Mouse (Mus musculus): Measurements from ENCODE around the gene Gid8. TPM values are rescaled to one million over a fixed set of nuclear protein-coding genes. Genes with fewer than 3 reads are reported as not detected.
A peak's percentile ranks its signal among the peaks of the same experiment; 100 is the strongest.

Gene Gid8
- polyA plus RNA-seq, 1 experiment from 2014 or later, result 56.3 TPM

GRCm38 (mm10) chr2:180725414-180725778 is 15.5 kb downstream of the Gid8 start:
- peaks cover 35% of the 10 kb centered on the region for H3K36me3 ChIP-seq (ENCODE audit: insufficient read depth, low read length)
- no peaks in the 10 kb centered on the region for H3K9me3 ChIP-seq (ENCODE audit: low read length)
- ATAC-seq (ENCODE audit: low FRiP score, low TSS enrichment), result peak; percentile 35; the same call in 1 of the 2 replicates
- WGBS, result 4% methylated on average over 6 of the region's 6 CpGs
- H3K4me1 ChIP-seq (ENCODE audit: insufficient read depth, low read length), result peaks cover 17% of the 10 kb centered on the region
- H3K4me3 ChIP-seq (ENCODE audit: low read length), result peak overlapping the region; percentile 33
- H3K9ac ChIP-seq (replicated peaks; ENCODE audit: low read length), result peak overlapping the region; percentile 44
- no peak overlapping the region for H3K27ac ChIP-seq (ENCODE audit: low read length)
- H3K4me2 ChIP-seq (replicated peaks; ENCODE audit: low read depth, low read length), result peak overlapping the region; percentile 56
- no peaks in the 10 kb centered on the region; the same call in 1 of the 2 replicates for H3K27me3 ChIP-seq (ENCODE audit: insufficient read depth, low read length)

DNA sequence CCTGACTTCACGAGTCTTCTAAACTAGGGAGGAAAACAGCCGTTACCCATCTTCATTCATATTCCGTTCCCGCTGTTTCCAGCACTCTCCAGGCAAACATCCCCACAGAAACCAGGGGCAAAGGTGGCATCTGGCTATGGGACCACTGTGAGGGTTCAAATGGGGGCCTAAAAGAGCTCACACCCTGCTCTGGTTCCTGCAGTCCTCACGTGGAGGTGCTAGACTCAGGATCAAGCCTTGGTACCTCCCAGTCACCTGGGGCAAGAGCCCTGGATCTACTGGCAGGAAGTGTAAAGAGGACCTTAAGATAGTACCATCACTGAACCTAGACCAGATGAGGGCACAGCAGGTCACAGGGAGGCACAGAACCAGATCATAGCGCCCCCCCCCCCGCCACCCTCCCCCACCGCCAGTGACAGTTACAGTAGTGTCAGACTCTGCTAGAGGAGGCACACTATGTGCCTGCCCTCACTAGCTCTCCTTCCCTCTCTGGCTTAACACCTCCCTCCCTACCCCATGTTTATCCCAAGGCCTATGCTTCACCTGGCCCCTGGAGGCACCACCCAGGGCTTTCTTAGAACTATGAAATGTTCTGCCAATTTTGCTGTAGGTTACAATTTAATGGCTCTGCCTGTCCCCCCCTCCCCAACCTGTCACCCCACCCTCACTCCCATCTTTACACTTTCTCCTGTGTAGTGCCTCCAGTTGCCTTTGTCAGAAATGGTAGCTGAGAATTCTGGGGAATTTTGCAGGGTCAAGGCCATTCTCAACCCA is 16.1 kb downstream of the Gid8 start:
- Histone ChIP-seq H3K4me1 (ENCODE audit: insufficient read depth, low read length) (peaks cover 17% of the 10 kb centered on the region), H3K27ac (ENCODE audit: low read length) (no peak overlapping the region), H3K4me3 (ENCODE audit: low read length) (no peak overlapping the region), H3K9me3 (ENCODE audit: low read length) (no peaks in the 10 kb centered on the region), H3K9ac (replicated peaks; ENCODE audit: low read length) (no peak overlapping the region), H3K36me3 (ENCODE audit: insufficient read depth, low read length) (peaks cover 29% of the 10 kb centered on the region), H3K27me3 (ENCODE audit: insufficient read depth, low read length) (no peaks in the 10 kb centered on the region; the same call in 1 of the 2 replicates), H3K4me2 (replicated peaks; ENCODE audit: low read depth, low read length) (no peak overlapping the region)
- no peak for ATAC-seq (ENCODE audit: low FRiP score, low TSS enrichment)
- WGBS, result 34% methylated on average over 7 of the region's 8 CpGs

DNA sequence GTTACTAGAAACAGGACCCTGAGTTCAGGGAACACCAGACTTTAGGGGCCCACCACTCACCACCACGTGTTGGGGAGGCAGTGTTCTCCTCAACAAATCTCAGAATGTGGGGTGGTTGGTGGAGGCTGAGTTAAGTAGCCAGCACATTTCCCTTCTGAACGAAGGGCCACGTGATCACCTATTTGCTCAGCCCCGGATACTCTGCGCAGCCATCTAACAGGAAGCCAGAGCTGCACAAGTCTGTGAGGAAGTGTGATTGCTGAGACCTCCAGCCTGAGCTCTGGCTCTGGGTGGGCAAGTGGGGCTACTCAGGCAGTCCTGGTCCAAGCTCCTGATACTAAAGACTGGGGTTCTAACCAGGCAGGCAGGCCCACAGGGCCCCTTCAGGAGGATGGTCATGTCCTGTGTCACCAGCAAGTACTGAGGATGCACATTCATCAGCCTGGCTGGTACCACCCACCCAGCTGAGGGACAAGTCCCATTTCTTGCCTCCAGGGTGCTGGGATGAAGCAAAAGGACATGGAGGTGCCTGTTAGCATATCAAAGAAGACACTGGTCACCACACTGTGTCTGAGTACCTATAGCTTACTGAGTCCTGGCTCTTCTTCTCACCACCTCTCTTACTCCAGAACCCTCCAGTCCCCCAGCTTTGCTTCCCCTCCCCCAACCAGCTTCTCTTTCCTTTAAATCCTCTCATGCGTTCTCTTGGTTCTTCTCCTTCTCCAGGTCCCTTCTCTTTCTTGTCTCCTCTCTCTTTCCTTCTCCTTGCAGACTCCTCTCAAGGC is 16.9 kb downstream of the Gid8 start:
- no peak overlapping the region for H3K4me2 ChIP-seq (replicated peaks; ENCODE audit: low read depth, low read length)
- ATAC-seq (ENCODE audit: low FRiP score, low TSS enrichment), result no peak
- peaks cover 21% of the 10 kb centered on the region for H3K36me3 ChIP-seq (ENCODE audit: insufficient read depth, low read length)
- H3K9me3 ChIP-seq (ENCODE audit: low read length), result no peaks in the 10 kb centered on the region
- no peak overlapping the region for H3K4me3 ChIP-seq (ENCODE audit: low read length)
- no peak overlapping the region for H3K27ac ChIP-seq (ENCODE audit: low read length)
- peaks cover 17% of the 10 kb centered on the region for H3K4me1 ChIP-seq (ENCODE audit: insufficient read depth, low read length)
- no peak overlapping the region for H3K9ac ChIP-seq (replicated peaks; ENCODE audit: low read length)
- 65% methylated on average over 6 of the region's 6 CpGs for WGBS
- no peaks in the 10 kb centered on the region; the same call in 1 of the 2 replicates for H3K27me3 ChIP-seq (ENCODE audit: insufficient read depth, low read length)

GRCm38 (mm10) chr2:180727613-180728021 is 17.7 kb downstream of the Gid8 start:
- H3K4me3 ChIP-seq (ENCODE audit: low read length), result no peak overlapping the region
- WGBS, result 51% methylated on average over 4 of the region's 4 CpGs
- peaks cover 17% of the 10 kb centered on the region for H3K4me1 ChIP-seq (ENCODE audit: insufficient read depth, low read length)
- no peak overlapping the region for H3K9ac ChIP-seq (replicated peaks; ENCODE audit: low read length)
- H3K27ac ChIP-seq (ENCODE audit: low read length), result no peak overlapping the region
- ATAC-seq (ENCODE audit: low FRiP score, low TSS enrichment), result no peak
- no peaks in the 10 kb centered on the region; the same call in 1 of the 2 replicates for H3K27me3 ChIP-seq (ENCODE audit: insufficient read depth, low read length)
- peaks cover 14% of the 10 kb centered on the region for H3K36me3 ChIP-seq (ENCODE audit: insufficient read depth, low read length)
- no peaks in the 10 kb centered on the region for H3K9me3 ChIP-seq (ENCODE audit: low read length)
- H3K4me2 ChIP-seq (replicated peaks; ENCODE audit: low read depth, low read length), result no peak overlapping the region

DNA sequence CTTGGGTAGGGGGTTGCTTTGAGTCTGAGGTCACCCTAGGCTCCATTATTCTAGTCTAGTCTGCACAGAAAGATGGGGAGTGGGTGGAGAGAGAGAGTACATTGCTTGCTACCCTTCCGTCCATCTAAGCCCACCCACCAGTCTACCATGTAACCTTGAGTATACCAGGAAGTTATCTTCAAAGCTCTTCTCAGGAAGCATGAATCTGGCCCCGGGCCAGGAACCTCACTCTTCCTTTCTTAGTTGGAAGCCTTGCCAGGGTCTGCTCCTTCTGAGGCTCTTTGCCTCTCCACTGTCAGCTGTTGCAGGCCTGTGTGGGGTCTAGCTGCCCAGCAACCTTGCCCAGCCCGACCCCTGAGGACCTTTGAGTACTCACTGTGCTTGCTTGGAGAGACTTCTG is 21.1 kb downstream of the Gid8 start:
- WGBS, result 56% methylated on average over 3 of the region's 3 CpGs
- Histone ChIP-seq H3K4me1 (ENCODE audit: insufficient read depth, low read length) (no peaks in the 10 kb centered on the region), H3K27me3 (ENCODE audit: insufficient read depth, low read length) (no peaks in the 10 kb centered on the region; the same call in 1 of the 2 replicates), H3K36me3 (ENCODE audit: insufficient read depth, low read length) (no peaks in the 10 kb centered on the region), H3K4me3 (ENCODE audit: low read length) (no peak overlapping the region), H3K9me3 (ENCODE audit: low read length) (no peaks in the 10 kb centered on the region), H3K27ac (ENCODE audit: low read length) (no peak overlapping the region), H3K4me2 (replicated peaks; ENCODE audit: low read depth, low read length) (no peak overlapping the region), H3K9ac (replicated peaks; ENCODE audit: low read length) (no peak overlapping the region)
- no peak for ATAC-seq (ENCODE audit: low FRiP score, low TSS enrichment)

DNA sequence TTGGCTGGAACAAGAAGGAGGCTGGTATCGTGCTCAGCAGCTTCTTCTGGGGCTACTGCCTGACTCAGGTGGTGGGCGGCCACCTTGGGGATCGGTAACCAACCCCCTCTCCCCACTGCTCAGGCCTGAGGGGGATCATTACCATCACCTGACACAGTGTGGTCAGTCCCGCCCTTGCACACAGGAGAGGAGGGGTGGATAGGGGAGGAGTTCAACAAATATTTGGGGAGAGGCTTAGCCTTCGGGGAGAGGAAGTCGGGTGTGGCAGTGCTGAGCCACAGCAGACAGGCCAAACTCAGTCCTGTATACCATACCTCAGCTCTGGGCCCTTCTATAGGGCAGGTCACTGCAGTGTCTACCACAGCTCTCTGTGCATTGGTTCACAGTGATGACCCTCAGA is 22.1 kb downstream of the Gid8 start:
- no peaks in the 10 kb centered on the region for H3K4me1 ChIP-seq (ENCODE audit: insufficient read depth, low read length)
- no peaks in the 10 kb centered on the region for H3K36me3 ChIP-seq (ENCODE audit: insufficient read depth, low read length)
- WGBS, result 69% methylated on average over 6 of the region's 6 CpGs
- H3K9ac ChIP-seq (replicated peaks; ENCODE audit: low read length), result no peak overlapping the region
- no peak overlapping the region for H3K27ac ChIP-seq (ENCODE audit: low read length)
- no peak overlapping the region for H3K4me3 ChIP-seq (ENCODE audit: low read length)
- ATAC-seq (ENCODE audit: low FRiP score, low TSS enrichment), result no peak
- H3K4me2 ChIP-seq (replicated peaks; ENCODE audit: low read depth, low read length), result no peak overlapping the region
- no peaks in the 10 kb centered on the region for H3K27me3 ChIP-seq (ENCODE audit: insufficient read depth, low read length)
- H3K9me3 ChIP-seq (ENCODE audit: low read length), result no peaks in the 10 kb centered on the region

DNA sequence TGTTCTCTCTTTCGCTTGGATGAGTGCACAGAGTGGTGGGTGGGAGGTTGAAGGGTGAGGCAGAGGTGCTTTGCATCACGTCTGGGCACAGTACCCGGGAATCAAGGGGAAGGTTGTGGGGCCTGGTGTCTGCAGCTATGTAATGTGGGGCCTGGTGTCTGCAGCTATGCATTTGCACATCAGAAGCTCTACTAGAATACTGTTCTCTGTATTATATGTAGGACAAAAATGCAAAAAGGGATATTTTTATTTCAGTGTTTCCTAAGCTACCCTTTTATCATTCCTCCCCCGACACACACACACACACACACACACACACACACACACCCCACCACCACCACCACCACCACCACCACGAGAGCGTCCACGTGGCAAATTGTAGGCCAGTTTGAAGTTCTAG is 25.3 kb downstream of the Gid8 start:
- Histone ChIP-seq H3K36me3 (ENCODE audit: insufficient read depth, low read length) (no peaks in the 10 kb centered on the region), H3K4me3 (ENCODE audit: low read length) (no peak overlapping the region), H3K9ac (replicated peaks; ENCODE audit: low read length) (no peak overlapping the region), H3K4me2 (replicated peaks; ENCODE audit: low read depth, low read length) (no peak overlapping the region), H3K9me3 (ENCODE audit: low read length) (no peaks in the 10 kb centered on the region), H3K4me1 (ENCODE audit: insufficient read depth, low read length) (no peaks in the 10 kb centered on the region), H3K27me3 (ENCODE audit: insufficient read depth, low read length) (no peaks in the 10 kb centered on the region), H3K27ac (ENCODE audit: low read length) (no peak overlapping the region)
- ATAC-seq (ENCODE audit: low FRiP score, low TSS enrichment), result no peak
- WGBS, result 76% methylated on average over 7 of the region's 7 CpGs

DNA sequence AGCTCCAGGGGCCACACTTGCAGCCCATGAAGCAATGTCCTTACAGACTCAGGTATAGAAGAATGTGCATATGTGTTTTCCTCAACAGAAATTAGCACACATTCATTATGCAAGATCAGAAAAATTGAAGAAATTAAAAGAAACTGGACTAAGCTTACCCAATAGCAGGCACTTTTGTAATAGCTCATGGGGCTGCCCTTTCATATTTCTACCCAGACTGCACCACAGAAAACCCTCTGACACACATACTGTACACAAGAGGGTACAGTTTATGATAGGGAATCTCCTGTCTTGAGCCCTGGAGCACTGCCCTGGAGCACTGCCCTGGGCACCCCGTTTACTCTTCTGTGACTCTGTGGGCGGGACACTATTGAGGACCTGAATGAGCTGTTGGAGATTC is 28.1 kb downstream of the Gid8 start:
- Histone ChIP-seq H3K36me3 (ENCODE audit: insufficient read depth, low read length) (no peaks in the 10 kb centered on the region), H3K4me3 (ENCODE audit: low read length) (no peak overlapping the region), H3K4me1 (ENCODE audit: insufficient read depth, low read length) (no peaks in the 10 kb centered on the region), H3K9ac (replicated peaks; ENCODE audit: low read length) (no peak overlapping the region), H3K27me3 (ENCODE audit: insufficient read depth, low read length) (no peaks in the 10 kb centered on the region), H3K4me2 (replicated peaks; ENCODE audit: low read depth, low read length) (no peak overlapping the region), H3K9me3 (ENCODE audit: low read length) (no peaks in the 10 kb centered on the region), H3K27ac (ENCODE audit: low read length) (no peak overlapping the region)
- 66% methylated on average over 2 of the region's 2 CpGs for WGBS
- ATAC-seq (ENCODE audit: low FRiP score, low TSS enrichment), result no peak

- no peak overlapping the region for H3K27ac ChIP-seq (ENCODE audit: low read length)
- ATAC-seq (ENCODE audit: low FRiP score, low TSS enrichment), result no peak
- WGBS, result 39% methylated on average over 3 of the region's 3 CpGs
- H3K4me1 ChIP-seq (ENCODE audit: insufficient read depth, low read length), result no peaks in the 10 kb centered on the region
- H3K4me2 ChIP-seq (replicated peaks; ENCODE audit: low read depth, low read length), result no peak overlapping the region
- no peak overlapping the region for H3K9ac ChIP-seq (replicated peaks; ENCODE audit: low read length)
- H3K36me3 ChIP-seq (ENCODE audit: insufficient read depth, low read length), result no peaks in the 10 kb centered on the region
- no peaks in the 10 kb centered on the region for H3K9me3 ChIP-seq (ENCODE audit: low read length)
- H3K4me3 ChIP-seq (ENCODE audit: low read length), result no peak overlapping the region
- no peaks in the 10 kb centered on the region for H3K27me3 ChIP-seq (ENCODE audit: insufficient read depth, low read length)
Observed at GRCm38 (mm10) chr2:180740349-180740748, 30.4 kb downstream of the Gid8 start.

- Histone ChIP-seq H3K9ac (replicated peaks; ENCODE audit: low read length) (no peak overlapping the region), H3K27ac (ENCODE audit: low read length) (no peak overlapping the region), H3K4me3 (ENCODE audit: low read length) (no peak overlapping the region), H3K4me2 (replicated peaks; ENCODE audit: low read depth, low read length) (no peak overlapping the region), H3K9me3 (ENCODE audit: low read length) (no peaks in the 10 kb centered on the region), H3K36me3 (ENCODE audit: insufficient read depth, low read length) (no peaks in the 10 kb centered on the region), H3K4me1 (ENCODE audit: insufficient read depth, low read length) (no peaks in the 10 kb centered on the region), H3K27me3 (ENCODE audit: insufficient read depth, low read length) (no peaks in the 10 kb centered on the region)
- WGBS, result 72% methylated on average over 7 of the region's 7 CpGs
- ATAC-seq (ENCODE audit: low FRiP score, low TSS enrichment), result no peak
Observed at GRCm38 (mm10) chr2:180741421-180741820, 31.5 kb downstream of the Gid8 start.
